Mouse (Mus musculus) liver, postnatal 0 days (tissue): Measurements from ENCODE around the gene Vps51.

Experiments used
- CTCF ChIP-seq: sonication (generic); IDR thresholded peaks from 2 replicates; pipeline ENCODE4 v1.5.1; 2016; ENCODE audit warnings: antibody characterized with exemption, low read depth
- EP300 ChIP-seq: IDR thresholded peaks from 2 replicates; pipeline ENCODE4 v1.6.1; 2016; ENCODE audit warnings: antibody characterized with exemption, low read depth, mild to moderate bottlenecking

GRCm38 (mm10) chr19:6117346-6117985, 40.4 kb upstream of the Vps51 start:
- no peak for TF ChIP-seq CTCF
- TF ChIP-seq EP300 = no peak
